Mouse (Mus musculus) cerebellum, adult 11 months (tissue): ENCODE measurements around the gene Tufm.
A peak's percentile ranks its signal among the peaks of the same experiment; 100 is the strongest.

Experiments used
- DNase-seq: peaks from one replicate; pipeline ENCODE4 v3.0.0; 2022

Gene Tufm

GRCm38 (mm10) chr7:126487052-126487483, at the start of gene Tufm:
Gene Tufm, plus strand, starts transcription at chr7:126487361.
- DNase-seq = peak; percentile 96

- no peak for DNase-seq
These were observed 47.0 kb upstream of the Tufm start for GRCm38 (mm10) chr7:126440134-126440533.

GRCm38 (mm10) chr7:126443997-126444396, 43.2 kb upstream of the Tufm start:
- no peak for DNase-seq

GRCm38 (mm10) chr7:126444536-126444935, 42.6 kb upstream of the Tufm start:
- no peak for DNase-seq

GRCm38 (mm10) chr7:126445104-126445815, 41.9 kb upstream of the Tufm start:
- DNase-seq = no peak

- DNase-seq = no peak
These were observed 40.9 kb upstream of the Tufm start for GRCm38 (mm10) chr7:126446217-126446616.

DNA sequence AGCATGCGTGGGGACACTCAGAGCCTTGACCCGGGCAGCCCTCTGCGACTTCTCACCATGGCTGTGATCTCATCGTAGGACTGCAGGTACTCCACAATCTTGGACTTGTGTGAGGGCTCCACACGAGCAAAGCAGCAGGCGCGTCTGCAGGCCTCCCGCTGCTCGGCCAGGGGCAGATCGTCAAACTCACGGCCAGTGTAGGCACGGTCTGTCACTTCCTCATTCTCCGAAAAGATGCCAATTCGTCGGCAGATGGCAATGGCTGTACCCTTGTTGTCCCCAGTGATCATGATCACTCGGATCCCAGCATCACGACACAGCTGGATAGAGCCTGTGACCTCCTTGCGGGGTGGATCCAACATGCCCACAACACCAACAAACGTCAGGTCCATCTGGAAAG, 38.7 kb upstream of the Tufm start:
- no peak for DNase-seq

- DNase-seq = no peak
These were observed 37.2 kb upstream of the Tufm start for GRCm38 (mm10) chr7:126449991-126450390.

GRCm38 (mm10) chr7:126450641-126451040, 36.5 kb upstream of the Tufm start:
- DNase-seq = no peak

- DNase-seq = no peak
These were observed 34.9 kb upstream of the Tufm start for GRCm38 (mm10) chr7:126452244-126452643.

- DNase-seq = no peak
These were observed 33.3 kb upstream of the Tufm start for GRCm38 (mm10) chr7:126453861-126454260.

DNA sequence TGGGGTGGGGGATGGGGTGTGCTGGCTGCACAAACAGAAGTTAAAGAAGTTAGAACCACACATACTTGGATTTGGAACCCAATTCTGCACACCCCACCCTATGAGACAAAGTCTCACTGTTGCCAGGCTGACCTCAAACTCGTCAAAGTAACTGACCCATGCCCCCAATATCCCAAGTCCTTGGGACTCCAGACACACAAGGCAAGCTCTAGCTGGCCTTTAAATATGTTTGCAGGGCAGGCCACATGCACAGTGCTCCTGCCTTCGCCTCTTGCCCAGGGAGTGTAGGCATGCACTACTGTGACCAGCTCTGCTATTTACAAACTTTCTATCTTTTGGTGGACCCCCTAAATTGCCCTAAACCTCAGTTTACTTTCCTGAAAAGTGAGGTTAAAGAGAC, 31.9 kb upstream of the Tufm start:
- no peak for DNase-seq

DNA sequence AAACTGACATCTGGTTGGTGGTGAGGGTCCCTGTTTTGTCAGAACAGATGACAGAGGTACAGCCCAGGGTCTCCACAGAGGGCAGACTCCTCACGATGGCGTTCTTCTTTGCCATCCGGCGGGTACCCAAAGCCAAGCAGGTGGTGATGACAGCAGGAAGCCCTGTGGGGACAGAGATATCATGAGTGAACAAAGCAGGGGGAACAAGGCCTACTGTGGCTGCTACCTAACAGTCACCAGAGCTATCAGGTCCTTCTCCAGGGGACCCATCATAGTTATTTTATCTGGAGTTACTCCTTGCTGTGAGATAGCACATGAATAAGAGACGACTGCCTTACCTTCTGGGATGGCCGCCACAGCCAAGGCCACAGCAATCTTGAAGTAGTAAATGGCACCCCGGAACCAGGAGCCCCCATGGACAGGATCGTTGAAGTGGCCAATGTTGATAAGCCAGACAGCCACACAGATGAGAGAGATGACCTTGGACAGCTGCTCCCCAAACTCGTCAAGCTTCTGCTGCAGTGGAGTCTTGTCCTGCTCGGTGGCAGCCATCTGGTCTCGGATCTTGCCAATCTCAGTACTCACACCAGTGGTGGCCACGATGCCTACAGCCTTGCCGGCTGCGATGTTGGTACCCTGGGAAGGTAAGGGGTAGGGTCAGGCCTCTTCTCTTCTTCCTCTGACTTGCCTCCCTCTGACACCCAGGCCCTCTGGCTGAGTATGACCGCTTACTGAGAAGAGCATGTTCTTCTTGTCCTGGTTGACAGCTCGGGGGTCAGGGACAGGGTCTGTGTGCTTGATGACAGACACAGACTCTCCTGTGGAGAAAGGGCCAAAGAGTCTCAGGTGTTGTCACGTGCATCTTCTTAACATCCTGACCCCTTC, 30.5 kb upstream of the Tufm start:
- DNase-seq = no peak

DNA sequence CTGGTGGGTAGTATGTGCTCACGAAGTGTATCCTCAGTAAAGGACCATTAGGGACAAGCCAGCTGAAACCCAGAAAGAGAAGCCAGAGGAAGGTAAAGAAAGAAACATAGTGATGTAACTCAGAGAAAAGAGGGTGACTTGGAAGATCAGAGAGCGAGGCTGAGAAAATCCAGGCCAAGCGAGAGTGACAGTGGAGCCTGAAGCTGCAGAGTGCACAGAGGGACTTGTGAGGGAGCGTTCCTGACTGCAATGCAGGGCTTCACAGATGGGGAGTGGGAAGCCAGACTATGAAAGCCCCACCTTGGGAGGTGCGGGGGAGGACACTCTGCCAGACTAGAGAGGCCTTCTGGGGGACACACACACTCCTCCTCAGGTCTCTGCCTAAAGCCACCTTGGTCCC, 28.9 kb upstream of the Tufm start:
- DNase-seq = no peak

DNA sequence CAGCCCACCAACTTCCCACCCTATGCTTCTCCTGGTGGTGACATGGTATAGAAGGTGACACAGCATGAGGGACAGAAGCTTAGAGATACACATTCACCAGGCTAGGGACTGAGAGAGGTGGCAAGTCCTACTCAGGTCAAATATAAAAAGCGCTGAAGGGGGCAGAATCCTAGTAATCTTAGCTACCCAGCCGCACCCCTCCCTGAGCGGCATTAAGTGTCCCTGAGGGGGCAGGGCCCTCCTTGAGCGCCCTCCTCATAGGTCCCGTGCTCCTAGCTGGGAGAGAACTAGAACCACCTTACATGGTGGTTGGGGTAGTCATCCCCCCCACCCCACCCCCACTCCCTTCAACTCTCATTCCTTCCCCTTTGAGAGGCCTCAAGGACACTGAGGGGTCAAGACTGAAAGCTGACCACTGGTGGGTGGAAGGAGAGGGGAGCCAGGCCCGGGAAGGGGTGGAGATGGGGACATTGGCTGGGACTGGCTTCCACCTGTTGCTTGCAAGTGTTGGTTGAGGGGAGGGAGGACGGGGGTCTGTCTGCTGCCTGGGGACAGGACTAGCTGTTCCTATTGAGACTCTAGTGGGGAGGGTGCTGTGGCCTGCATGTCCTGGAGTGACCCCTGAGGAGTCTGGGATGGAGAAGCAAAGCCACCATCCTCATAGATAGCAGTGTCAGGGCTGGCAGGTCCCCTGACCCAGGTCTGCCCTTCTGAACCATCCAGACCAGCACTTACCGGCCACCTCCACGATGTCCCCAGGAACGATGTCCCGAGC, 28.1 kb upstream of the Tufm start:
- no peak for DNase-seq

GRCm38 (mm10) chr7:126460623-126461399, 26.4 kb upstream of the Tufm start:
- no peak for DNase-seq

DNA sequence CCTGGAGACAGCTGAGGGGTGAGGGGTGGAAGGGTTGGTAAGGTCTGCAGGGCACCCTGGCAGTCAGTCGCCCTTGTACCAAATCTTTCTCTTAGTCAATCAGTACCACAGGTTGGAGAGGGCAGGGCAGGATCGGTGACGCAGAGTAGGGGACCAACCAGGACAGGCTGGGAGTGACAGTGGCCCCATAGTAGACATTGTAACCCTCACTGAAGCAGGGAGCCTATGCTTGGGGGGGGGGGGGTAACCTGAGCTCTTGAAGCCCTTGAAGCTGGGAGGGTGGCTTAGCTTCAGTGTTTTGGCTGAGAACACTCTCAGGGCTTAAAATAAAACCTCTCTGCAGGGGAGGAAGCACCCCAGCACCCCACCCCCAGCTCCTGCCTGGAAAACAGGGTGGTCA, 25.5 kb upstream of the Tufm start:
- DNase-seq = no peak

- no peak for DNase-seq
These were observed 24.2 kb upstream of the Tufm start, which contains the start of gene Atp2a1 for GRCm38 (mm10) chr7:126463004-126463403. Gene Atp2a1, minus strand, starts transcription at chr7:126463108.

GRCm38 (mm10) chr7:126463547-126463946, 23.6 kb upstream of the Tufm start:
- no peak for DNase-seq

- no peak for DNase-seq
These were observed 23.0 kb upstream of the Tufm start for GRCm38 (mm10) chr7:126464121-126464520.

- no peak for DNase-seq
These were observed 22.3 kb upstream of the Tufm start for GRCm38 (mm10) chr7:126464836-126465235.

GRCm38 (mm10) chr7:126465246-126466030, 21.7 kb upstream of the Tufm start:
- no peak for DNase-seq
